Mouse (Mus musculus) E14TG2a.4 (cell line): ENCODE data around the gene Kif3c.

ENCODE experiments used
- H3K27me3 ChIP-seq: 2 replicates; pipeline ENCODE4 v1.6.1; 2014; ENCODE audit warnings: low read length, control low read depth; ENCODE audit not compliant: insufficient read depth
- H3K36me3 ChIP-seq: 2 replicates; pipeline ENCODE4 v1.6.1; 2014; ENCODE audit warnings: low read length, control low read depth; ENCODE audit not compliant: insufficient read depth
- H3K4me1 ChIP-seq: replicated peaks from 2 replicates; pipeline ENCODE4 v1.6.1; 2014; ENCODE audit warnings: low read depth, low read length, control low read depth
- H3K4me3 ChIP-seq: replicated peaks from 2 replicates; pipeline ENCODE4 v1.5.1; 2014; ENCODE audit warnings: mild to moderate bottlenecking, low read length
- H3K9me3 ChIP-seq: 2 replicates; pipeline ENCODE4 v1.6.1; 2014; ENCODE audit warnings: low read length, control low read depth
- CTCF ChIP-seq: conservative IDR thresholded peaks from 2 replicates; pipeline ENCODE4 v1.5.1; 2014; ENCODE audit warnings: low read length
- NANOG ChIP-seq: IDR thresholded peaks from 2 replicates; pipeline ENCODE4 v1.6.1; 2014; ENCODE audit warnings: borderline replicate concordance, low read length, mixed read lengths
- POU5F1 ChIP-seq: IDR thresholded peaks from 2 replicates; pipeline ENCODE4 v1.6.1; 2014; ENCODE audit warnings: low read length, borderline replicate concordance

Kif3c gene

DNA sequence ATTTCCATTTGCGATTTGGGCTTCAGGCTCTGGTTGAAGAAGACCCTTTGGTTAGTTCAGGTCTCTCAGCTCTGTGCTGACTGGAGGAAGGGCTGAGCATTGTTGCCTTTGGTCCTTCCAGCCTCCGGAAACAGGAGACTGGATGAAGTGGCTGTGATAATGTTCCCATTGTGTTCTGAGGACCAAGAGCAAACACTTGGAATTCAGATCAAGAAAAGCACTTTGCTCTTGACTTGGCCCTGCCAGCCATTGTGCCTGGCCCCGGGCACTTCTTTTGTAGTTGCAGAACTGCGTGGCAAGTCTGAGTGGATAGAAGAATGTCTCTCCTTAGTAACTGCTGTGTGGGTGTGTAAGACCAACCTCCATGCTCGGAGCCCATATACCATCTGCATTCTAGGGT lies 9.6 kb downstream of the Kif3c start:
- Histone ChIP-seq H3K4me3 (no peak overlapping the region), H3K36me3 (no peaks in the 10 kb centered on the region), H3K4me1 (peaks cover 13% of the 10 kb centered on the region; the same call in 1 of the 2 replicates), H3K9me3 (no peaks in the 10 kb centered on the region), H3K27me3 (no peaks in the 10 kb centered on the region)
- no peak for TF ChIP-seq CTCF
- TF ChIP-seq NANOG: no peak

DNA sequence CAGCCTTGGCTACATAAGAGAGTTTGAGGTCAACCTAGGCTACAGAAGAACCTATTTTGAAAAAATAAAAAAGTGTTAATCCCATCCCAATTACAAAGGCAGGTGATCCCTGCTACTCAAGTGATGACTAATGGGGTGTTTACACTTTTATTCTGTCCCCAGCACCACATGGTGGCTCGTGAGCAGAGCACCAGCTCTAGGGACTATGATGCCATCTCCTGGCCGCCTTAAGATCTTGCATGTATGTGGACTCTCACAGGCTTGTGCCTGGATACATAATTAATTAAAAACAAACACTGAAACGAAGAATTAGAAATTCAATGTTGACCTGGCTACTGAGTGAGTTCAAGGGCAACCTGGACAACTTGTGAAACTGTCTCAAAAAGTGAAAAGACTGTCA lies 12.3 kb downstream of the Kif3c start:
- no peaks in the 10 kb centered on the region for H3K36me3 ChIP-seq

DNA sequence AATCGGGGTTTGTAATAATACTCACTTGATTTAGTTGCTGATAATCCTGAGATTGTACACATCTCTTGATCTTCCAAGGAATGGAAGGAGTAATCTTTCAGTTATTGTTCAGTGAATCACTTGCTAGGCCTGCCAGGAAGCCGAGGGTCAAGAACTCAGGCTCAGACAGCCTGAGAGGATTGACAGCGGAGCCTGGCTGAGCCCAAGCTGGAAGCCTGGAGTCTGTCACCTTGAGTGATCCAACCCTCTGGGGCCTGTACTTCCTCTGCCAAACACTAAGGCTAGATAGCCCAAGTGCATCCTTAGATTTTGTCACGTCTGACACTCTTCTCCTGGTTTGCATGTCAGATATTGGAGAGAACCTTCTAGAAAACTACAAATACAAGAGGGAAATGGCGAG lies 12.8 kb downstream of the Kif3c start:
- Histone ChIP-seq H3K9me3 (no peaks in the 10 kb centered on the region), H3K36me3 (no peaks in the 10 kb centered on the region; the same call in 1 of the 2 replicates), H3K27me3 (no peaks in the 10 kb centered on the region), H3K4me3 (no peak overlapping the region), H3K4me1 (peaks cover 12% of the 10 kb centered on the region; the same call in 1 of the 2 replicates)
- TF ChIP-seq POU5F1: no peak
- no peak for TF ChIP-seq NANOG
- TF ChIP-seq CTCF: no peak

More for the DNA sequence above, 12.3 kb downstream of the Kif3c start:
- H3K27me3 ChIP-seq: no peaks in the 10 kb centered on the region
- no peaks in the 10 kb centered on the region for H3K9me3 ChIP-seq
- H3K4me1 ChIP-seq: peaks cover 12% of the 10 kb centered on the region; the same call in 1 of the 2 replicates
- TF ChIP-seq CTCF (peak; percentile 45), NANOG (no peak)
- H3K4me3 ChIP-seq: no peak overlapping the region

DNA sequence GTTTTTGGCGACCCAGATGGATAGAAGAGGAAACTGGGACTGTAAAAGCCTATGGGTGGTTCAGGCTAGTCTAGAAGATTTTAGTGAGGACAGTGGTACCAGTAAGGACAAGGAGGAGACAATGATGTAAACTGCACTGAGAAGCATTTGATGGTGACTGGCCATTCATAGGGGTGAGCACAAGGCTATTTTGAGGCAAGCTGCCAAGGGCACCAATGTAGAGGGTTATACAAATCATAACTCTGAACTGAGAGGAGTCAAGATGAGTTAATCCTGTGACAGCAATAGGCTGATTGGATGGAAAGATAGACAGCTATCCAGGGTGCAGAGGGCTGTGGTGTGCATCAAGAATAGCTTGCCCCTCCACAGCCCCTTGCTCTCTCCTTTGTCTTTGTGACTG lies 19.9 kb downstream of the Kif3c start:
- Histone ChIP-seq H3K4me1 (peaks cover 32% of the 10 kb centered on the region), H3K4me3 (no peak overlapping the region), H3K9me3 (no peaks in the 10 kb centered on the region), H3K27me3 (no peaks in the 10 kb centered on the region), H3K36me3 (no peaks in the 10 kb centered on the region; the same call in none of the 2 replicates)
- TF ChIP-seq NANOG (no peak), CTCF (no peak), POU5F1 (no peak)

- TF ChIP-seq CTCF: no peak
- no peak for TF ChIP-seq NANOG
- no peak for TF ChIP-seq POU5F1
- H3K27me3 ChIP-seq: no peaks in the 10 kb centered on the region
- no peaks in the 10 kb centered on the region for H3K9me3 ChIP-seq
- no peak overlapping the region for H3K4me3 ChIP-seq
- peaks cover 35% of the 10 kb centered on the region for H3K4me1 ChIP-seq
- no peaks in the 10 kb centered on the region; the same call in none of the 2 replicates for H3K36me3 ChIP-seq
Observed at GRCm38 (mm10) chr12:3385271-3385670, 20.3 kb downstream of the Kif3c start.

DNA sequence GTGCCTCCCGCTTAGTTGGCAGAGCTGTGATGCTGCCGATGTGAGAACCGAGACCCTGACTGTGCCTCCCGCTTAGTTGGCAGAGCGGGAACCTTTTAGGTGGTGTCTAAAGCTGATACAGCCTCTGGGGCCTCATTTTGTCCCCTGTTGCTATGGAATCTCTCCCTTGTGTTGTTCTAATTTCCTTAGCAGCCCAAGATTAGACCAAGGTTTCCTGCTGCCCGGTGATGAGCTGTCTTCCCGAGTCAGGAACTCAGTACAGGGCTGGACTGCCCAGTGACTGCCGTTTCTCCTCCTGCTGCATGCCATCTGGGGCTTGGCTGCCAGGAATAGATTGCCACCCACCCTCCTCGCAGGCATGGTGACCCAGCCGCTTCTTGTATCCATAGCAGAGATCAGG lies 21.0 kb downstream of the Kif3c start:
- Histone ChIP-seq H3K27me3 (no peaks in the 10 kb centered on the region), H3K4me1 (peaks cover 36% of the 10 kb centered on the region), H3K36me3 (no peaks in the 10 kb centered on the region; the same call in none of the 2 replicates), H3K9me3 (no peaks in the 10 kb centered on the region), H3K4me3 (no peak overlapping the region)
- TF ChIP-seq POU5F1: no peak

GRCm38 (mm10) chr12:3387891-3388290 lies 23.0 kb downstream of the Kif3c start:
- H3K27me3 ChIP-seq: no peaks in the 10 kb centered on the region
- no peaks in the 10 kb centered on the region; the same call in 1 of the 2 replicates for H3K36me3 ChIP-seq
- H3K9me3 ChIP-seq: no peaks in the 10 kb centered on the region
- H3K4me1 ChIP-seq: peaks cover 39% of the 10 kb centered on the region
- TF ChIP-seq CTCF (no peak), NANOG (no peak), POU5F1 (no peak)
- H3K4me3 ChIP-seq: peak overlapping the region; percentile 35

- Histone ChIP-seq H3K4me1 (peaks cover 47% of the 10 kb centered on the region), H3K36me3 (no peaks in the 10 kb centered on the region; the same call in 1 of the 2 replicates), H3K27me3 (no peaks in the 10 kb centered on the region), H3K4me3 (no peak overlapping the region), H3K9me3 (no peaks in the 10 kb centered on the region)
- TF ChIP-seq POU5F1: no peak
- no peak for TF ChIP-seq NANOG
- TF ChIP-seq CTCF: no peak
Observed at GRCm38 (mm10) chr12:3389394-3389793, 24.5 kb downstream of the Kif3c start.

- no peaks in the 10 kb centered on the region; the same call in 1 of the 2 replicates for H3K36me3 ChIP-seq
- no peak for TF ChIP-seq CTCF
- TF ChIP-seq NANOG: no peak
- no peak for TF ChIP-seq POU5F1
- peaks cover 47% of the 10 kb centered on the region for H3K4me1 ChIP-seq
- no peaks in the 10 kb centered on the region for H3K9me3 ChIP-seq
- no peak overlapping the region for H3K4me3 ChIP-seq
- no peaks in the 10 kb centered on the region for H3K27me3 ChIP-seq
Observed at GRCm38 (mm10) chr12:3390071-3390470, 25.1 kb downstream of the Kif3c start.
